Mouse (Mus musculus) cerebellum, postnatal 10 days (tissue): ENCODE results near the gene Fbxl16.

Source experiments
- DNase-seq, 2 experiments: peaks; one replicate each; pipeline ENCODE4 v3.0.0; 2021; ENCODE audit warnings: mixed read lengths in 2 of 2

Gene Fbxl16

DNA sequence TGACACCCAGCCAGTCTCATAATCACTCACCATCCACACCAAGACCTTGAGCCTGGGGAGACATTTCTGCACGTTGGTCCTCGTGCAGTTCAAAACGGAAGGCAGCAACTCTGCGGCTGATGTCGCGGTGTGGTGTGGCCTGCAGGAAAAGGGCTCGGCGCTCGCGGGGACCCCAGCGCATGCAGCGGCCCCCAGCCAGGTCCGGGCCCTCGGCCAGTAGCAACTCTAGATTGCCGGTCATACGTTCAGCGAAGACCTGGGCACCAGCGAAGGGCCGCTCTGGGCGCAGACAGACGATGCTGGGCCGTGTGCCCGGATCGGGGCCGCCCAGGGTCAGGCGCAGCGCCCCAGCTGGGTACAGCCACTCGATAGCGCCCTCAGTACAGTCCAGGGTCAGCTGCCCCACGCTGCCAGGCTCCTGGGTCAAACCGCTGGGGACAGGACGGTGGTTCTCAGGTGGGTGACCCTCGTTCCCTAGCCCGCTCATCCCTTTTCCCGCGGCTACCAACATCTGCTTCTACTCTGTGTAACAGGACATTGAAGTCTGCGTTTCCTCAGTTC lies 12.6 kb upstream of the Fbxl16 start:
- DNase-seq: peak in 1 of 2 experiments; percentile 60

DNA sequence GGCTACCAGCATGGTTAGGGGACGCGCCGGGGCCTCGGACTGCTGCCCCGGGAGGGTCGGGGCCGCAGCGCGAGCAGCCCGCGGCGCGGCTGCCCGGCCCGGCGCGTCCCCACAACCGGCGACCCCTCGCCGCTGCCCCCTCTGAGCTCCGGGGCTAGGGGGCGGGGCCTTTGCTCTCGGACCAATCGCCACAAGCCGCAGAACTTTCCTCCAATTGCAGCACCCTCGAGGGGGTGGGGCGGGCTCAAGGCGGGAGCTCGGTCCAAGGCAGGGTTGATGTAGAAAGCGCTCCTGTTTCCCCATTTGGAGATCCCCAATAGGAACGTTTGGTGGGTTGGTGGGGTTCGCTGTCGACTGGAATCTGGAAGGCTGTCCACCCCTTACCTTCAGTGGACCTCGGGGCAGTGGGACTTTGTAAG lies 11.9 kb upstream of the Fbxl16 start, which contains the start of gene Metrn:
Gene Metrn, minus strand, starts transcription at position 186 of the 419 bp plus-strand sequence.
- peak; percentile 86 to 93 for DNase-seq

DNA sequence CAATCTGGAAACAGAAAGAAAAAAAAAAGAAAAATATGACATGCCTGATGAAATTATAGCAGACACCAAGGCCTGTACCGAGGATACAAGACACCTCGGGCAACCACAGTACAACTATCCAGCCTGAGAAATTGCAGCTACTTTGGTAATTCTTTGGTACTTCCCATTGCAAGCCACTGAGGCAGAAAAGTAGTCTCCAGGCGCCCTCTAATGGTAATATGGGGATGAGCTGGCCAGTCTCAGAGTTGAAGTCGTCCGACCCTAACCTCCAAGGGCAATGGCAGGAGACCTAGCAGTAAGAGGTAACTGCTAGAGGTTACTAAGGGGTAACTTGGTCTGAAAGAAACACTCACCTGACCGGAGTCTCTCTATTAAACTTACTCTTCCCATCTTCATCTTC lies 7.9 kb upstream of the Fbxl16 start:
- peak; percentile 82 to 85 for DNase-seq

DNA sequence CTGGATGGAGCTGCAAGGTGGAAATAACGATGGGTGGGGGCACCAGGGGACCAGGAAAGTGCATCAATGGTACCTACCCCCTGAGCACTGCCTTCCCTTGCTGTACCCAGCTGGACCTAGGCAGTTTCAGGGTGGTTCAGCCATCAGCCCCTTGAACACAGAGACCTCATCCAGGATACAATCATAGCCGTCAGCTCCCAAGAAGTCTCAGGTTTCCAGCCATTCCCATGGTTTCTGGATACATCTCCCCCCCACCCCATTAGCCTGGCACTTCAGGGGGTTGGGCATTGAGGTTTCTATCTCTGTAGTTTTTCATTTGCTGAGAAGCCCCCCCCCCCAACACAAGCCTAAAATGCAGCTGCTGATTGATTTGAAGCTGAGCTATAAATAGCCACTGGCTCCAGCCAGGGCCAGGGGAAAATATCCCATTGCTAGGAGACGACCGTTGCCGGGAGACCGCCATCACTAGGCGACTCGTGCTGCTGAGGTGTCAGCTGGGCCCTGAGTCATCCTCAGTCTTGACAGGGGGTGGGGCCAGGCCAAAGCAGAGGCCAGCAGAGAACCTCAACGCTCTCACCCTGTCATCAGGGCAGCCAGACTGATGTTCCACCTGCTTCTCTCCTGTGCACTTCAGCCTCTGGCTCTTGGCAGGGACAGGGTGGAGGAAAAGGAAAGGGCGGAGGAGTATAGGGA lies 5.9 kb upstream of the Fbxl16 start:
- DNase-seq: peak; percentile 80 to 81

DNA sequence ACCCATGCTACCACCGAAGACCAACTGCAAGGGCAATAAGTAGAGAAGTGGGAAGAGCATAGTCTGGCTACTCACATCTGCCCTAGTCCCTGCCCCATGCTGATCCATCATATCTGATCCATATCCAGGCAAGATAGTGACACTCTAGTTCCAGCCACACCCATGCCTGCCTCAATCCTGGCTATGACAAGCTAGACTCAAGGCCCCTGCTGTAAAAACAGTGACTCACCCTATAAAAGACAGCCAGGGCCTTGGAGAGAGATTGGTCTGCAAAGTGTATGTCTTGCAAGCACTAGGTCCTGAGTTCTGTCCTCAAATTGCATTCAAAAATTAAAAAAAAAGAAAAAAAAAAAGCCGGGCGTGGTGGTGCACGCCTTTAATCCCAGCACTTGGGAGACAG lies 2.4 kb upstream of the Fbxl16 start:
- no peak for DNase-seq

DNA sequence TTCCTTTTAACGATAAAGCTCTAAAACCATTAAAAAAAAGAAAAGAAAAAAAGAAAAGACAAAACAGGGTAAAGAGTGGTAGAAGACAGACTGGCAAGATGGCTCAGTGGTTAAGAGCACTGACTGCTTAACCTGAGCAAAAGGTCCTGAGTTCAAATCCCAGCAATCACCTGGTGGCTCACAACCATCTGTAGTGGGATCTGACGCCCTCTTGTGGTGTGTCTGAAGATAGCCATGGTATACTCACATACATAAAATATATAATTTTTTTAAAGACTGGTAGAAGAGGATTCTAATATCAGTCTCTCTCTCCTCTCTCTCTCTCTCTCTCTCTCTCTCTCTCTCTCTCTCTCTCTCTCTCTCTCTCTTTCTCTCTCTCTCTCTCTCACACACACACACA lies 1.4 kb upstream of the Fbxl16 start:
- DNase-seq: peak in 1 of 2 experiments; percentile 38

DNA sequence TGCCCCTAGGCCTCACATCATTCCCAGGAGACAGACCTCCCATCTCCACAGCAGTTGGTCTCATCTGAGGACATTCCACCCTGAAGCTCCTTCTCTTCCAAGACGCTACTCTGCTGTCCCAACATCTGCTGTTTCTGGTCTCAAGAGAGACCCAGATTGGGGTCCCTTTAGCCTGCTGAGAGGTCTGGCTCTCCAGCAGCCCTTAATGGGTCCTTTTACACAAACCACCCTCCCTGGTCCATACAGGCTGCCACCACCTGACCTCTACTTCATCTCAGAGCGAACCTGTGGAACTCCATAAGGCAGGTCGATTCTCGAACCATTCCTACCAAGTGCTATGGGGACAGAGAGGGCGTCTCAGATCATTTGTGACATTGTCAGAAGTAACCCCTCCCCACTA lies 857 bp upstream of the Fbxl16 start:
- DNase-seq: peak in 1 of 2 experiments; percentile 26

DNA sequence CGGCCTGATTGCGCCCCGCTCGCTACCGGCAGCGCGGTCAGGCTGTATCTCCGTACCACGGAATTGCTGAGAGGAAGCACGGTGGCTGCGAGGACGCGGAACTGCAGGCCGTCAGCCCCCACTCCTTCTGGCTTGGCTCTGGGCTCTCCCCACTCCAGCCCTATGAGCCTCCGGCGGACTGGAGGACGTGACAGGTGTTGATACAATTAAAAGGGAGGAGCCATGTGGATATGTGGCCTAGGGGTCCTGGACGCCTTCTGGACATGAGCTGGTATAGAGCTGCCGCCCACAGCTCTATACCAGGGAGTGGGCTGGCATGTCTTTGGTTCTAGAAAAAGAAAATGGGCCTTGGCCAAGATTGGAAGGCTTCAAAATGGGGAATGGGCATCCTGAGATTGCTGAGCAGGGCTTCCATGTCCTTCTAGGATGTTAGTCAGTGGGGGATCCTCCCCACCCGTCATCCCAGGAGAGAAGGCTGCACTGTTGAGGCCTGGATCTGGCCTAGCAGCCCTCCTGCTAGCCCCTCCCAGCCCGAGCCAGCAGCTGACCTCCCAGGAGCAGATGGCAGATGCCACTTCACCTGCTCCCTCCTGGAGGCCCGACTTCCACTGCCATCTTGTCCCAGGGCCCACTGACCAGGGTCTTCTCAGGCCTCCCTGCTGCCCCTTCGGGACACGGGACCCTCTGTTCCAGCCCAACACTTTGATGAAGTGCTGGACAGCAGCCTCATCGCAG lies 888 bp downstream of the Fbxl16 start:
- DNase-seq: peak; percentile 82 to 84

DNA sequence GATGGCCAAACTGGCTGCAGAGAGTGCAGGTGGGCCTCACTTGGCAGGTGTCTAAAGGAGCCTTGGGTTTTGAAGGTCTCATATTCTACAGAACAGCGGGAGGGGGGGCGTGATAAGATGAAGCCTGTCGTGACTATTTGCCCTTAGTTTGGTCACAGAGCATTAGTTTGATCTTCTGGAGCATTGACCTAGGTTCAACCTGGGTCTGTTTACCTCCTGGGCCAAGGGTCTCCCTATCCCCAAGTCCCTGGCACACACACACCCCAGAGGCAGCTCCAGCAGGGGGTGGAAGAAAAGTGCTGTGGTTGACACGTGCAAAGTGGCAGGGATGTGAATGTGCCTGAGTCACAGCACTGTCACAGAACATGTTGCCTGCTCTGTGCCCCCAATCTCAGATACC lies 2.0 kb downstream of the Fbxl16 start:
- peak in 1 of 2 experiments; percentile 24 for DNase-seq

DNA sequence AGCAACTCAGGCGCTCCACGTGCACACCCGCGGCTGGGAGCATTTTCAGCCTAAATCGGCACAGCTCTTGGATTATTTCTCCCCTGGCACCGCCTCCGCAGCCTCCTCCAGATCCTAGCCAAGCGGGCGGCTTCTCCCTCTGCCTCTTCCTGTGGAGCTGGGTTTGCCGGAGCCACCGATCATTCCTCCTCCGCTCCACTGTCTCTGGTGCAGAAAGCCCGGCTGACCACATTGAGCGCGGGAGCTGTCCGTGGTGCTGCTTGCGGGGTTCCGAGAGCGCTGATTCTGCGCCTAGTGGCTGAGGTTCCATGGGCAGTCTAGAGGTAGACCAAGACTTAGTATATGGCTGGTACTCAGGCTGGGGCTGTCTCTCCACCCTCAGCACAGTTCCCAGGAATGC lies 4.6 kb downstream of the Fbxl16 start:
- peak; percentile 72 to 73 for DNase-seq

DNA sequence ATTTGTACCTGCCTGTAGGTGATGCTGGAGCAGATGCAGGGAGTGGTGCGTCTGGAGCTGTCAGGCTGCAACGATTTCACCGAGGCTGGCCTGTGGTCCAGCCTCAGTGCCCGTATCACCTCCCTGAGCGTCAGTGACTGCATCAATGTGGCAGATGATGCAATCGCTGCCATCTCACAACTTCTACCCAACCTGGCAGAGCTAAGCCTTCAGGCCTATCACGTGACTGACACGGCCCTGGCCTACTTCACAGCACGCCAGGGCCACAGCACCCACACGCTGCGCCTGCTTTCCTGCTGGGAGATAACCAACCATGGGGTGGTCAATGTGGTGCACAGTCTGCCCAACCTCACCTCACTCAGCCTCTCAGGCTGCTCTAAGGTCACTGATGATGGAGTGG lies 8.8 kb downstream of the Fbxl16 start:
- DNase-seq: no peak

DNA sequence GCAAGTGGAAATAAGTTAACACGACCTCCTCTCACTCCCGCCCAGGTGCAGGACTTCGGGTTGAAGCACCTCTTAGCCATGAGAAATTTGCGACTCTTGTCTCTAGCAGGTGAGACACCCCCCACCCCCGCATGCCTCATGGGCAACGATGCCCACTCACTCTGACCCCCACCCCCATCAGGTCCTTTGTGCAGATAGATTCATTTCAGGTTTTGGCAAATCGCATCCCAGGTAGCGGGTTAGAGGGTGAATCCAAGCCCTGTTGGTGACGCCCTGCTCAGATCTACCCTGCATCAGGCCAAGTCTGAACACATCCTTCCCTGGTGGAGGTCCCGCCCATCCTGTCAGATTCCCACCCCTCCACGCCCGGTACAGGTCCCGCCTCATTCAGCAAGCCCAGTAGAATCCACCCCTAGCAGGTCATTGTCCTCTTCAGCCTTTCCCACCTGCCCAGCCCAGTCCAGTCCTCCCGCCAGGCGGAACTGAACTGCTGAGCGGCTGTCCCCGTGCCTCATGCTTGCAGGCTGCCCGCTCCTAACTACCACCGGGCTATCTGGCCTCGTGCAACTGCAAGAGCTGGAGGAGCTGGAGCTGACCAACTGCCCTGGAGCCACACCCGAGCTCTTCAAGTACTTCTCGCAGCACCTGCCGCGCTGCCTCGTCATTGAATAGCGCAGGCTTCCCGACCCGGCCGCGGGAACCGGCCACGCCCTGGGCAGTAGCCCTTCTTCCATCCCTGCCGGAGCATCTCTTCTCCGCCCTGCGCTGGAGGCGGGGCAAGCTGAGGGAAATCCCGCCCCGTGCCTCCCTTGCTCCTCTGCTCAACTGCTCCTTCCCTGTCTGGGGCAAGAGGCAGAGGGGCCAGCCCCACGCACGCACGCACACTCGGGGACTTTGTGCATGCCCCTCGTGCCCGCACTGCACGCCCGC lies 10.2 kb downstream of the Fbxl16 start:
- no peak for DNase-seq

DNA sequence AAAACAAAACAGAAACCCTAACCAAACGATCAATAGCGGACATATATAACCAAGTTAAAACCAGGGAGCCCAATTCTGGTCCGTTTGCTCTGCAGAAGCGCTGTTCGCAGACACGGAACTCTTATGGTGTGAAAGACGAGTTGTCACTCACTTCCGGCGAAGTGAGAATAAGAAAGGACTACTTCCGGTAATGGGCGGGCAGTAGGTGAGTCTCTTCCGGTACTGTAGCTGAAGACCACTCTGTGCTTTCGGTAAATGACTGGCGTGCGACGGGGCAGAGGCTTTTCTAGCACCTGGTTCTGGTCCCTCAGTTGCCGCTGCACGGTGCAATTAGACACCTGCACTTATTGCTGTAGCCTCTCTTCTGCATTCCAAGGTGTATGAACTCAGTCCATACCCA lies 14.6 kb downstream of the Fbxl16 start, which contains the start of gene Wdr24:
Gene Wdr24, plus strand, starts transcription at position 176 of the 400 bp plus-strand sequence.
- peak; percentile 86 for DNase-seq

DNA sequence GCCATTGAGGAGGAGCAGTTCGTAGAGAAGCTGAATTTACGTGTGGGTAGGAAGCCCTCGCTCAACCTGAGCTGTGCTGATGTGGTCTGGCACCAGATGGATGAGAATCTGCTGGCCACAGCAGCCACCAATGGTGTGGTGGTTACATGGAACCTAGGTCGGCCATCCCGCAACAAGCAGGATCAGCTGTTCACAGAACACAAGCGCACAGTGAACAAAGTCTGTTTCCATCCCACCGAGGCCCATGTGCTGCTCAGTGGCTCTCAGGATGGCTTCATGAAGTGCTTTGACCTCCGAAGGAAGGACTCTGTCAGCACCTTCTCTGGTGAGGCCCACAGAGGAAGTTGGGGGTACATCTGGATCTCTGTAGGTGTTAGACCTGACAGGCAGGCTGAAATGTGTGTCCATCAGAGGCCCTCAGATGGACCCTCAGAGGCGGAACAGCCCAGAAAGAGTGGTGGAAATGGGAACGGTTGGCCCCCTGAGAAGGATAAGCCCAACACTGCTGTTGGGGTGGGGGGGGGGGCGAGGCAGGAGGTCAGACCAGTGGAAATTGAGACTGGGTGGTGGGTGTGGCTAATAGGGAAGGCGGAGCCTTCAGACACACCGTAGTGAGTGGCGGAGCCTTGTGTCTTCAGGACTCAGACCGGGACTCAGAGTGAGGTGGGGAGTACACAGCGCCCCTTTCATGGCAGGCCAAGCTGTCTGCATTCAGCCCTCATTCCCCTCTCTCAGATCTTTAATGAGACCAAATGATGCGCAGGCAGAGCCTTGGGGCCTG lies 15.7 kb downstream of the Fbxl16 start:
- no peak for DNase-seq

DNA sequence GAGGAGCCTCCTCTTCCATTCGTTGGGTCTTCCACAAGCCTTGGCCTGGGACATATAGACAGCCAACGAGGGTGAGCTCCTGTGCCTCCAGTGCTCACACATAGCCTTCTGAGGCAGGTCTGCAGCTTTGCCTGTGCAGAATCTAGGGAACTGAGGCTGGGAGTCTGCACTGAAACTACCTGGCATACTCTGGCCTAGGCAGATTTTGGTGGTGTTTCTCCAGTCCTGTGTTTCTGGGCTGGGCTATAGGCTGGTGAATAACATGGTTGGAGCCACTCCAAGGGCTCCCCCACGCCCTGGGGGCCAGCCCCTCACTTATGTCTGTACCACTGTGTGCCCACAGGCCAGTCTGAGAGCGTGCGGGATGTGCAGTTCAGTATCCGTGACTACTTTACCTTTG lies 16.4 kb downstream of the Fbxl16 start:
- DNase-seq: no peak

DNA sequence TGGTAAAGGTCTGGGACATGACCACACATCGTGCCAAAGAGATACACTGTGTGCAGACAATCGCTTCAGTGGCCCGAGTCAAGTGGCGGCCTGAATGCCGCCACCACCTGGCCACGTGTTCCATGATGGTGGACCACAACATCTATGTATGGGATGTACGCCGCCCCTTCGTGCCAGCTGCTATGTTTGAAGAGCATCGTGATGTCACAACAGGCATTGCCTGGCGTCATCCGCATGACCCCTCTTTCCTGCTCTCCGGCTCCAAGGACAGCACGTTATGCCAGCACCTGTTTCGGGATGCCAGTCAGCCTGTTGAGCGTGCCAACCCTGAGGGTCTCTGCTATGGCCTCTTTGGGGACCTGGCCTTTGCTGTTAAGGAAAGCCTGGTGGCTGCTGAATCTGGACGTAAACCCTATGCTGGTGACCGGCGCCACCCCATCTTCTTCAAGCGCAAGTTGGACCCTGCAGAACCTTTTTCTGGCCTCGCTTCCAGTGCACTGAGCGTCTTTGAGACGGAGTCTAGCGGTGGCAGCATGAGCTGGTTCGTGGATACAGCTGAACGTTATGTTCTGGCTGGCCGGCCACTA lies 17.2 kb downstream of the Fbxl16 start:
- no peak for DNase-seq

DNA sequence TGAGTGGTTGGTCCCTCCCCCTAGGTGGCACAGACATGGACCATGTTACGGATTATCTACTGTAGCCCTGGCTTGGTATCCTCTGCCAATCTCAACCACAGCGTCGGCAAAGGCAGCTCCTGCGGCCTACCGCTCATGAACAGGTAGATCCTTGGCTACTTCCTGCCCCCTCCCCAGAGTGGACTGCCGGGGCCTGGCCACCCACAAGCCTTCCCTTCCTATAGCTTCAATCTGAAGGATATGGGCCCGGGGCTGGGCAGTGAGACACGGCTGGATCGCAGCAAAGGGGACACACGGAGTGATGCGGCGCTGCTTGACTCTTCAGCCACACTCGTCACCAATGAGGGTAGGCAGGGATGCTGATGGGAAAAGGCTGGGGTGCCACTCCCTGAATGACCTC lies 18.1 kb downstream of the Fbxl16 start:
- no peak for DNase-seq

DNA sequence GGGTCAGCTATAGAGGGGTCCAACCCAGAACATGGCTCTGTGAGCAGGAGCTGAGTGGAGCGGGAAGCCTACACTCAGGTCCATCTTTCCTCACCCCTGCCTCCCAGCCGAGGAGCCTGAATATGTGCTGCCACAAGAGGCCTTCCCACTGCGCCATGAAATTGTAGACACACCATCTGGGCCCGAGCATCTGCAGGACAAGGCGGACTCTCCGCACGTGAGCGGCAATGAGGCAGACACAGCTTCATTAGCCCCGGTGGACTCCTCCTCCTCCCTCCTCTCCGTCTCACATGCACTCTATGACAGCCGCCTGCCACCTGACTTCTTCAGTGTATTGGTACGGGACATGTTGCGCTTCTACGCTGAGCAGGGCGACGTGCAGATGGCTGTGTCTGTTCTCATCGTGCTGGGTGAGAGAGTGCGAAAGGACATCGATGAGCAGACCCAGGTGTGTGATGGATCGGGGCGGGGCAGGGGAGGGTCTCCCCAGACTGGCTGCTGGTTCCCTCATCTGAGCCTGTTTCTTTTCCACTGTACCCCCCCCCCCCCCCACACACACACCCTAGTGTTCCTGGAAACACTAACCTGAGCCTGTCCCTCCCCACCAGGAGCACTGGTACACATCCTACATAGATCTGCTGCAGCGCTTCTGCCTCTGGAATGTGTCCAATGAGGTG lies 18.8 kb downstream of the Fbxl16 start:
- peak in 1 of 2 experiments; percentile 31 for DNase-seq

DNA sequence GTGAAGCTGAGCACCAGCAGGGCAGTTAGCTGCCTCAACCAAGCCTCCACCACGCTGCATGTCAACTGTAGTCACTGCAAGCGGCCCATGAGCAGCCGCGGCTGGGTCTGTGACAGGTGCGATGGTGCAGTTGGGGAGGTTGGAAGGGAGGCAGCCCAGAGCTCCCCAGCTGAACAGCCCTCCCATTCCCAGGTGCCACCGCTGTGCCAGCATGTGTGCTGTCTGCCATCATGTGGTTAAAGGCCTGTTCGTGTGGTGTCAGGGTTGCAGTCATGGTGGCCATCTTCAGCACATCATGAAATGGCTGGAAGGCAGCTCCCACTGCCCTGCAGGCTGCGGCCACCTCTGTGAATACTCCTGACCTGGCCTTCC lies 19.3 kb downstream of the Fbxl16 start:
- peak in 1 of 2 experiments; percentile 22 for DNase-seq

DNA sequence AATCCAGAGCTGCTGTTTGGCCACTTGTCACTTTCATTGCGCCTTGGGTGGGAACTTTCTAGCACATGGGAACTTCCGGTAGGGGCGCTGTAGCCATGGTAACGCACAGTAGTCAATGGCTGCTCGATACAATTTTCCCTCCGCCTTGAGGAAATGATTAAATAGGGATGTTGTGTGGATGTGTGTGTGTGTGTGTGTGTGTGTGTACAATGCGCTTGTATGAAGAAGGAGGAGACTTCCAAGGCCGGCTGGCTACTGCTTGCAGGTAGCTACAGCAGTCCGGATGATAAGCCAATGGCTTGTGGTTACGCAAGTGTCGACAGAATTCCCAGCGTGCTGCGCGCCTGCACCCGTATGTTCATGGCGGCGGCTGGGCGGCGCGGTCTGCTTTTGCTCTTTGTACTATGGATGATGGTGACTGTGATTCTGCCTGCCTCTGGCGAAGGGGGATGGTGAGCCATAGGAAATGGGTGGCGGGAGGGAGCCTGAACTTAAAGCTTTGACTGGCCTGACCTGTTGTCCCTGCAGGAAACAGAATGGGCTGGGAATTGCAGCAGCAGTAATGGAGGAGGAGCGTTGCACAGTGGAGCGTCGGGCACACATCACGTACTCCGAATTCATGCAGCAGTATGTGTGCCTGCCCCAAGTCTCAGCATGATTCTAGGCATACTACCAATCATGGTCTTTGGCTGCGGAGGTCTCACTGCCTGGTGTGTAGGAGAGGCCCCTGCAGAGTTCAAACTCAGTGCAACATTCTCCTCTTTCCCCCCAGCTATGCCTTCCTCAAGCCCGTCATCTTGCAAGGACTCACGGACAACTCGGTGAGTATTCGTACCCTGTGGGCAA lies 20.1 kb downstream of the Fbxl16 start, which contains the start of gene Jmjd8:
Gene Jmjd8, plus strand, starts transcription at position 156 of the 846 bp plus-strand sequence.
- peak; percentile 88 for DNase-seq
